Mouse (Mus musculus): Measurements from ENCODE around the gene Dusp3. TPM values are rescaled to one million over a fixed set of nuclear protein-coding genes. Genes with fewer than 3 reads are reported as not detected.
A peak's percentile ranks its signal among the peaks of the same experiment; 100 is the strongest.

The Dusp3 gene
- total and polyA plus RNA-seq, 2 experiments from 2014 or later, result 75.7 to 106 TPM

GRCm38 (mm10) chr11:102026694-102027360, 40.0 kb upstream of the Dusp3 start:
- Histone ChIP-seq H3K4me2 (ENCODE audit: low read depth, low read length) (peak overlapping the region; percentile 94), H3K9ac (replicated peaks; ENCODE audit: low read depth, low read length) (peak overlapping the region; percentile 59), H3K36me3 (replicated peaks; ENCODE audit: control insufficient read depth, insufficient read depth, low read length) (no peaks in the 10 kb centered on the region), H3K27ac (ENCODE audit: low read depth) (peak overlapping the region; percentile 49), H3K4me3 (ENCODE audit: low read depth, low read length) (peak overlapping the region; percentile 70), H3K4me1 (ENCODE audit: control insufficient read depth, insufficient read depth) (0 out of 2 replicates have a peak, but pooled peaks cover 3% of the 10 kb centered on the region), H3K27me3 (ENCODE audit: control insufficient read depth, insufficient read depth, low read length) (peaks cover 9% of the 10 kb centered on the region; the same call in 1 of the 2 replicates), H3K9me3 (replicated peaks; ENCODE audit: control insufficient read depth, low read length) (no peaks in the 10 kb centered on the region)
- TF ChIP-seq EP300 (IDR thresholded peaks at IDR 0.05; ENCODE audit: low read depth), result no peak
- TF ChIP-seq CTCF (IDR thresholded peaks at IDR 0.05; ENCODE audit: low read depth), result no peak
- WGBS, result under 1% methylated on average over 28 of the region's 73 CpGs
- DNase-seq (ENCODE audit: low spot score) (peak; percentile 55), ATAC-seq (ENCODE audit: insufficient read depth, low read depth) (peak; percentile 84)

GRCm38 (mm10) chr11:102025991-102026660, 39.3 kb upstream of the Dusp3 start:
- Histone ChIP-seq H3K36me3 (replicated peaks; ENCODE audit: control insufficient read depth, insufficient read depth, low read length) (no peaks in the 10 kb centered on the region), H3K4me3 (ENCODE audit: low read depth, low read length) (peak overlapping the region; percentile 70), H3K9ac (replicated peaks; ENCODE audit: low read depth, low read length) (peak overlapping the region; percentile 59), H3K4me1 (ENCODE audit: control insufficient read depth, insufficient read depth) (0 out of 2 replicates have a peak, but pooled peaks cover 3% of the 10 kb centered on the region), H3K27me3 (ENCODE audit: control insufficient read depth, insufficient read depth, low read length) (peaks cover 9% of the 10 kb centered on the region; the same call in 1 of the 2 replicates), H3K9me3 (replicated peaks; ENCODE audit: control insufficient read depth, low read length) (no peaks in the 10 kb centered on the region), H3K4me2 (ENCODE audit: low read depth, low read length) (peak overlapping the region; percentile 94), H3K27ac (ENCODE audit: low read depth) (no peak overlapping the region)
- ATAC-seq (ENCODE audit: insufficient read depth, low read depth), result peak; percentile 13; the same call in 1 of the 2 replicates
- no peak for DNase-seq (ENCODE audit: low spot score)
- TF ChIP-seq EP300 (IDR thresholded peaks at IDR 0.05; ENCODE audit: low read depth), result no peak
- TF ChIP-seq CTCF (IDR thresholded peaks at IDR 0.05; ENCODE audit: low read depth), result no peak
- 8% methylated on average over 23 of the region's 23 CpGs for WGBS

- H3K4me2 ChIP-seq (ENCODE audit: low read depth, low read length), result peak overlapping the region; percentile 94
- no peaks in the 10 kb centered on the region for H3K9me3 ChIP-seq (replicated peaks; ENCODE audit: control insufficient read depth, low read length)
- ATAC-seq (ENCODE audit: insufficient read depth, low read depth) (no peak), DNase-seq (ENCODE audit: low spot score) (no peak)
- no peak overlapping the region for H3K9ac ChIP-seq (replicated peaks; ENCODE audit: low read depth, low read length)
- TF ChIP-seq EP300 (IDR thresholded peaks at IDR 0.05; ENCODE audit: low read depth) (no peak), CTCF (IDR thresholded peaks at IDR 0.05; ENCODE audit: low read depth) (no peak)
- H3K36me3 ChIP-seq (replicated peaks; ENCODE audit: control insufficient read depth, insufficient read depth, low read length), result no peaks in the 10 kb centered on the region
- H3K27me3 ChIP-seq (ENCODE audit: control insufficient read depth, insufficient read depth, low read length), result peaks cover 9% of the 10 kb centered on the region; the same call in 1 of the 2 replicates
- H3K4me3 ChIP-seq (ENCODE audit: low read depth, low read length), result no peak overlapping the region
- H3K4me1 ChIP-seq (ENCODE audit: control insufficient read depth, insufficient read depth), result 0 out of 2 replicates have a peak, but pooled peaks cover 2% of the 10 kb centered on the region
- 58% methylated on average over 7 of the region's 7 CpGs for WGBS
- H3K27ac ChIP-seq (ENCODE audit: low read depth), result no peak overlapping the region
Observed at GRCm38 (mm10) chr11:102025354-102025753, 38.5 kb upstream of the Dusp3 start.

GRCm38 (mm10) chr11:102024875-102025274, 38.1 kb upstream of the Dusp3 start:
- WGBS, result 94% methylated on average over 4 of the region's 4 CpGs
- DNase-seq (ENCODE audit: low spot score) (no peak), ATAC-seq (ENCODE audit: insufficient read depth, low read depth) (no peak)
- Histone ChIP-seq H3K27ac (ENCODE audit: low read depth) (no peak overlapping the region), H3K36me3 (replicated peaks; ENCODE audit: control insufficient read depth, insufficient read depth, low read length) (no peaks in the 10 kb centered on the region), H3K9ac (replicated peaks; ENCODE audit: low read depth, low read length) (no peak overlapping the region), H3K27me3 (ENCODE audit: control insufficient read depth, insufficient read depth, low read length) (peaks cover 9% of the 10 kb centered on the region; the same call in 1 of the 2 replicates), H3K4me2 (ENCODE audit: low read depth, low read length) (no peak overlapping the region), H3K9me3 (replicated peaks; ENCODE audit: control insufficient read depth, low read length) (no peaks in the 10 kb centered on the region), H3K4me1 (ENCODE audit: control insufficient read depth, insufficient read depth) (no peaks in the 10 kb centered on the region), H3K4me3 (ENCODE audit: low read depth, low read length) (no peak overlapping the region)
- TF ChIP-seq EP300 (IDR thresholded peaks at IDR 0.05; ENCODE audit: low read depth) (no peak), CTCF (IDR thresholded peaks at IDR 0.05; ENCODE audit: low read depth) (no peak)

GRCm38 (mm10) chr11:102024084-102024758, 37.4 kb upstream of the Dusp3 start:
- TF ChIP-seq EP300 (IDR thresholded peaks at IDR 0.05; ENCODE audit: low read depth) (no peak), CTCF (IDR thresholded peaks at IDR 0.05; ENCODE audit: low read depth) (no peak)
- whole genome bisulfite sequencing, result 66% methylated on average over 6 of the region's 6 CpGs
- no peak overlapping the region for H3K4me3 ChIP-seq (ENCODE audit: low read depth, low read length)
- H3K9me3 ChIP-seq (replicated peaks; ENCODE audit: control insufficient read depth, low read length), result no peaks in the 10 kb centered on the region
- no peaks in the 10 kb centered on the region for H3K36me3 ChIP-seq (replicated peaks; ENCODE audit: control insufficient read depth, insufficient read depth, low read length)
- no peak overlapping the region for H3K27ac ChIP-seq (ENCODE audit: low read depth)
- no peak overlapping the region for H3K4me2 ChIP-seq (ENCODE audit: low read depth, low read length)
- ATAC-seq (ENCODE audit: insufficient read depth, low read depth) (no peak), DNase-seq (ENCODE audit: low spot score) (no peak)
- no peaks in the 10 kb centered on the region for H3K4me1 ChIP-seq (ENCODE audit: control insufficient read depth, insufficient read depth)
- H3K9ac ChIP-seq (replicated peaks; ENCODE audit: low read depth, low read length), result no peak overlapping the region
- peaks cover 9% of the 10 kb centered on the region; the same call in 1 of the 2 replicates for H3K27me3 ChIP-seq (ENCODE audit: control insufficient read depth, insufficient read depth, low read length)

Measured in heart, postnatal 0 days (tissue).